Mouse (Mus musculus) MEL (cell line): Measurements from ENCODE around the gene Gpr61.

Experiments
- CTCF ChIP-seq, 3 experiments: IDR thresholded peaks in 2 of 3; conservative IDR thresholded peaks in 1 of 3; 2 replicates each; pipeline ENCODE4 v1.5.1; 2011 to 2012; ENCODE audit warnings: low read length in 3 of 3, low read depth in 2 of 3, mild to moderate bottlenecking in 2 of 3, improper control_type of control experiment in 1 of 3, inconsistent platforms in 1 of 3, mixed read lengths in 1 of 3, moderate library complexity in 1 of 3; ENCODE audit not compliant: control insufficient read depth in 1 of 3, insufficient read depth in 1 of 3, poor library complexity in 1 of 3, severe bottlenecking in 1 of 3
- NELFE ChIP-seq: IDR thresholded peaks from 2 replicates; pipeline ENCODE4 v1.6.1; 2011; ENCODE audit warnings: low read depth, low read length, improper control_type of control experiment
- USF2 ChIP-seq, 2 experiments: IDR thresholded peaks; 2 replicates each; pipeline ENCODE4 v1.6.1; 2011 to 2012; ENCODE audit warnings: improper control_type of control experiment in 2 of 2, low read length in 2 of 2, borderline replicate concordance in 1 of 2, inconsistent platforms in 1 of 2, low read depth in 1 of 2, mild to moderate bottlenecking in 1 of 2; ENCODE audit not compliant: insufficient read depth in 1 of 2

DNA sequence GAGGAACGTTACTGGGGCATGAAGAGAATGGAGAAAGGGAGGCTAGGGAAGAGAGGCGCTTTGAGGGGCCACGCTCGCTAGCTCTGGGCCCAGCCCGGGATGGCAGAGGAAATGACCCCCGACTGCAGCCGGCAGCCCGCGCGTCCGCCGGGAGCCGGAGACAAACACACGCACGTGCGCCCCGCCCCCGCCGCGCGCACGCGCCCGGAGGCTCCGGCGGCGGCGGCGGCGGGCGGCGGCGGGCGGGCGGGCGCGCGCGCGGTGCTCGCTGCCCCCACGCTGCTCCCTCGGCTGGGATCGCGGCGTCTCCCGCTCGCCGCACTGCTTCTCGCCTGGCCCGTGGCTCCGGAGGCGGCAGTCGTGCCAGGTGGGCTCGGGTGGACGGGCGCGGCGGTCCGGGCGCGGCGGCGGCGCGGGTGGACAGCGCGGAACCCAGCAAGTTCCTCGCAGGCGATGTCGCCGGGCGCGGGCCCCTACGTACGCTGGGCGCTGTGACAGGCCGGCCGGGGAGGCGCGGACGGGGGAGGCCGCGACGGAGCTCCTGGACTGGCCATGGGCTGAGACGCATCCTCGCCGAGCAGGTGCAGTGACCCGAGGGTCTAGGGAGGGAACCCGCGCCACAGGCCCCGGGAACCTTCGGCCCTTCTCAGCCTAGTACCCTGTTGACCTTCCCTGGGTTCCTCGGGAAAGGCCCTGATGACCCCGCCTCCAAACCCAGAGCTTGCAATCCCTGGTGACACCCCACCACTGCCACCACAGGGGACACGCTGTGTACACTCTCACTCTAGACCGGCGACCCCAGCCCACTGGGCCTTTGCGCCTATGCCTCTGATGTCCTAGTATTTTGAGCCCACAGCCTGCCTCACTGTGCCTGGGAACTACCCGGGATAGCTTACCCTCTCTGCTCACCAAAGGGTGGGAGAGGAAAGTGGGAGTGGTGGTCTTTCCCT lies 31.7 kb upstream of the Gpr61 start, which contains the start of gene Amigo1:
- TF ChIP-seq CTCF (IDR thresholded peaks at IDR 0.05 in 2 of 3, conservative IDR thresholded peaks at IDR 0.05 in 1 of 3; ENCODE audit: control insufficient read depth in 1 of 3, insufficient read depth in 1 of 3, low read depth in 2 of 3, low read length in 3 of 3, poor library complexity in 1 of 3, severe bottlenecking in 1 of 3), result no peak
- TF ChIP-seq NELFE, result peak; percentile 29; the same call in 1 of the 2 replicates
- no peak for TF ChIP-seq USF2 (IDR thresholded peaks at IDR 0.05; ENCODE audit: borderline replicate concordance in 1 of 2, insufficient read depth in 1 of 2, low read depth in 1 of 2, low read length in 2 of 2)
